Mouse (Mus musculus) CH12.LX (cell line): ENCODE results near the gene Nxf3.

Experiments used
- CHD1 ChIP-seq: IDR thresholded peaks from 2 replicates; pipeline ENCODE4 v1.6.1; 2012; ENCODE audit warnings: low read depth, low read length, improper control_type of control experiment, inconsistent platforms
- CTCF ChIP-seq, 2 experiments: IDR thresholded peaks in 1 of 2; conservative IDR thresholded peaks in 1 of 2; 2 replicates each; pipeline ENCODE4 v1.5.1; 2011 to 2012; ENCODE audit warnings: low read depth in 2 of 2, low read length in 2 of 2, improper control_type of control experiment in 1 of 2, inconsistent platforms in 1 of 2, mild to moderate bottlenecking in 1 of 2, moderate library complexity in 1 of 2
- EP300 ChIP-seq: IDR thresholded peaks from 2 replicates; pipeline ENCODE4 v1.6.1; 2011; ENCODE audit warnings: low read length, improper control_type of control experiment
- HCFC1 ChIP-seq: IDR thresholded peaks from 2 replicates; pipeline ENCODE4 v1.6.1; 2012; ENCODE audit warnings: low read depth, mild to moderate bottlenecking, inconsistent platforms, low read length, improper control_type of control experiment
- IRF4 ChIP-seq: IDR thresholded peaks from 2 replicates; pipeline ENCODE4 v1.6.1; 2014; ENCODE audit warnings: low read depth, mild to moderate bottlenecking, inconsistent platforms, low read length, improper control_type of control experiment
- MAX ChIP-seq: IDR thresholded peaks from 2 replicates; pipeline ENCODE4 v1.6.1; 2011; ENCODE audit warnings: low read length, improper control_type of control experiment
- MAZ ChIP-seq: IDR thresholded peaks from 2 replicates; pipeline ENCODE4 v1.6.1; 2012; ENCODE audit warnings: low read depth, mild to moderate bottlenecking, inconsistent platforms, low read length, improper control_type of control experiment, moderate library complexity
- MEF2A ChIP-seq: IDR thresholded peaks from 2 replicates; pipeline ENCODE4 v1.6.1; 2014; ENCODE audit warnings: low read depth, mild to moderate bottlenecking, inconsistent platforms, low read length, improper control_type of control experiment, borderline replicate concordance
- PAX5 ChIP-seq: IDR thresholded peaks from 2 replicates; pipeline ENCODE4 v1.6.1; 2012; ENCODE audit warnings: low read length, inconsistent platforms, mixed read lengths
- POLR2A ChIP-seq: IDR thresholded peaks from 2 replicates; pipeline ENCODE4 v1.6.1; 2011; ENCODE audit warnings: low read depth, mild to moderate bottlenecking, improper control_type of control experiment, low read length
- USF1 ChIP-seq: IDR thresholded peaks from 2 replicates; pipeline ENCODE4 v1.6.1; 2014; ENCODE audit warnings: low read depth, mild to moderate bottlenecking, inconsistent platforms, low read length, improper control_type of control experiment

GRCm38 (mm10) chrX:136060698-136061097 is 24.4 kb downstream of the Nxf3 start:
- TF ChIP-seq POLR2A (no peak), USF1 (no peak), EP300 (no peak), CHD1 (no peak), CTCF (conservative IDR thresholded peaks at IDR 0.05 in 1 of 2, IDR thresholded peaks at IDR 0.05 in 1 of 2; ENCODE audit: low read depth in 2 of 2, low read length in 2 of 2) (no peak), MAZ (no peak), IRF4 (no peak), MEF2A (no peak), MAX (no peak), PAX5 (no peak), HCFC1 (no peak)
